Mouse (Mus musculus) layer of hippocampus, adult 8-10 months (tissue): ENCODE data around the gene Cib2. TPM values are rescaled to one million over a fixed set of nuclear protein-coding genes. Genes with fewer than 3 reads are reported as not detected.
"Not testable (repeated sequence)": the region's sequence is repeated elsewhere in the genome, so short reads cannot be mapped to it uniquely, and the experiment has no call there.

ENCODE experiments used
- DNase-seq, 2 experiments: peaks; one replicate each; pipeline ENCODE4 v3.0.0; 2022; ENCODE audit warnings: low spot score in 2 of 2
- total RNA-seq, 4 experiments: library from RNA; stranded (reverse); gene quantifications; 2 replicates each; pipeline ENCODE4 v1.2.4; 2022

Gene Cib2
- 10 to 100 TPM; 22.5 to 25.8 (median 24.4) TPM for total RNA-seq

- peak; percentile 66 to 71 for DNase-seq
These were observed at the start of gene Cib2 for GRCm38 (mm10) chr9:54559771-54560471. TSS of gene Cib2 (minus strand) at chr9:54560218.

DNA sequence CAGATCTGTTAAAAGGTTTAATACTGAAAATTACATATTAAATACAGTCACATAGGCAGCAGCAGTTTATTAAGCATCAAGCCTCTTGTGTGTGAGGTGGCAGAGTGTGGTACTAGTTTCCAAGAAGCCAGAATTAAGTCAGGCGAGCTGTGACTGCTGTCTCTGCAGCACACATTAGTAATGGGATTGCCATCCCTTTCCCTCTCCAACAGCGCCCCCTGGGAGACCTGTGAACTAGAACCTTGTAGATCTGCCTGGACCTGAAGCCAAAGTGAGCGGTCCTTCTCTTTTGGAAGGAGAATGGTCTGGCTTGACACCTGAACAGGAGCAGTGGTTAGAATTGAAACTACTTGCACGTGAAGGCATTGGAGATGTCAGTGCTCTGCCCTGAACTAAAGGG lies 44.9 kb upstream of the Cib2 start:
- peak in 1 of 2 experiments; percentile 29 for DNase-seq

DNA sequence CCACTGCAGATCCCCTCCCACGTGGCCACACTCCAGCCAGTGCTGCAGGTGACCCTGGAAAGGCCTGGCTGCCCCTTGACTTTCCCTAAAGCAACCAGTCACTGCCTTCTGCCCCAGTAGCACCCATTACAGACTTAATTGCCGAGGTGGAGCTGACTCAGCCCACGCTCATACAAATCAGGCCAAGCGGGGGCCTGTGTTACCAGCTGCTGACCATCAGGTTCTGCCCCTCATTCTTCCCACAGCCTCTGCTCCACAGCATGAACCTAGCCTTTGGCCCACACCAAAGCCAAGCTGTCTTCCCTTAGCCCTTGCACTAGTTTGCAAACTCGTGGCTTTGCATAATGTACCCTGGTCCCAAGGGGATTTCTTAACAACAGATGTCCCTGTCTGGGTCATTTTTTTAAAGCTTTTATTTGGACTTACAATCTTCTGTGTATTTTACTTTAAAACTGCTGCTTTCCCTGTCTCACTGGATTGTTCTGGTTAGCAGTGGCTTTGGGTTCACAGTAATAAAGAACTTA lies 44.2 kb upstream of the Cib2 start:
- no peak for DNase-seq

GRCm38 (mm10) chr9:54602916-54603315 lies 42.9 kb upstream of the Cib2 start:
- no peak for DNase-seq

DNA sequence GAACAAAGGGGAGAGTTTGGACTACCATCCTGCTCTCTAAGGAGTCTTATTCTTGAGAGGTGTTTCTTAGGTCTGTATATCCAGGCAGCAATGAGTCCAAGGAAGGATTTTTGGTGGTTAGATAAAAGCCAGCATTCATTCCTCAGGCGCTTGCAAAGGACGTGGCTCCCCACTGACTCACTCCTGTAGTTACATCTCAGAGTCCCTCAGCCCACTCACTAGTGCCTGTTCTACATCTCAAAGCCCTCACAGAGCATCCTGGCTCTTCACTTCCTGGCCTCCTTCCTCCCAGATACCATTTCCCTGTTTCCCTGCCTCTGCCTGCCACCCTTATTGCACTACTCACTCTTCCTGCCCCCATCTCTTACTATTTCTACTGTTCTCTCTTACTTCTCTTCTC lies 42.4 kb upstream of the Cib2 start:
- no peak for DNase-seq

DNA sequence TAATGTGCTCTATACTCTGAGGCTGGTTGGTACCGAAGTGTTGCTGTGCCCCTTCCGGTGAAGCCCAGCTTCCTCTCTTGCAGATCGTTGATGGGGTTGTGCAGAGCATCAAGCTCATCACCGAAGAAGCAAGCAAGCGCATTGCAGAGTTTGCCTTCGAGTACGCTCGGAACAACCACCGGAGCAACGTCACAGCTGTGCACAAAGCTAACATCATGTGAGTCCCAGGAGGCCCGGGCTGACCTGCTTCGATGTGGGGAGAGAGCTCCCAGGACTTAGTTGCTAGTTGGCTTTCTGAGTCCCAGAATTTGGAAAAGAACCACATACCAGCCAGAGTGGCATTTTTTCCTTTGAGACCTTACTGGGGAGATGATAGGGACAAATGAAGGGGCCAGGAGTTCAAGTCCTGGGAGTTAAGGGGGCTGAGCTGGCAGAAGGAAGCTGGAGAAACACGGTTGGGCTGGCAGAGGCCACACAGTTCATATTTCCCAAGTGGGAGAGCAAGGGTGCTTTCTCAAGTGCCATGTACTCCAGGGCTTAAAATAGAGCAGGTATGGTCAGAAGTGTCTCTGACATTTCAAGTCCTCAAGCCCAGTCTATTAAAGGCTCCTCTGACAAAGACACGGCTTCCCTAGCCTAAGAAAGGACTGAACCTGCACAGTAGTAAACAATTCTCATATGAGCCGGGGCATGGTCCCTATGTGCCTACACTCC lies 36.9 kb upstream of the Cib2 start:
- no peak for DNase-seq

DNA sequence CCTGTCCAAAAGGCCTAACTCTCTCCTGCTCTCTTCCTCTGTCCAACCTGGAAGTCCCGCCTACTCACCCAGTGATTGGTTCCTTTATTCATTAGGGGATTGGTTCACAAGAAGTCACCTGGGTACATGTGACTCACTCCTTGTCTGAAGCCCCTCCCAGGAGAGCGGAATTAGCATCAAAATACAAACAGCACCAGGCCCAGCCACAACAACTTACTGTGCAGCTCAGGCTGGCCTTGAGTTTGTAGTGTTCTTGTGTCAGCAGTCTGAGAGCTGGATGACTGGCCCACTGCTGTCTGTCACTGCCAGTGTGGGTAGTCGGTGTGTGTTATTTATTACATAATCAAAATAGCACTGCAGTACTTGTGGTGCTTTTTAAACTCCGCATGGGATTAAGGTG lies 33.6 kb upstream of the Cib2 start:
- DNase-seq = not testable (repeated sequence)

DNA sequence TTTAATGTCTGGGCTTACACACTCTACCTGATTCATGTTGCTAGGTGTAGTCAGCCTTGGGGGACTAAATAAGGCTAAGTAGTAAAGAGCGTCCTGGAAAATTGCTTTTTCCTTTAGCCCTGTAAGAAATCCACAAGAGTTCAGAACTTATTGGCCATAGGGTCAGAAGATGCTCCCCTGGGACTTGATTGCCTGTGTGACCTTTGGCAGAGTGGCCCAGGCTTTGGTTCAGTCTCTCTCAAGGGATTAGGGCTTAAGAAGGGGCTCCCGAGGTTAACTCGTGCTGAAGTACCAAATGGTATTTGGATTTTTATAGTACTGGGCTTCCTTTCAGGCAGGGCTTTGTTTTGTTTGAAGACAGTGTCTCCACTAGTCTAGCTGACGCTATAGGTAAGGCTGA lies 27.8 kb upstream of the Cib2 start:
- DNase-seq = no peak

DNA sequence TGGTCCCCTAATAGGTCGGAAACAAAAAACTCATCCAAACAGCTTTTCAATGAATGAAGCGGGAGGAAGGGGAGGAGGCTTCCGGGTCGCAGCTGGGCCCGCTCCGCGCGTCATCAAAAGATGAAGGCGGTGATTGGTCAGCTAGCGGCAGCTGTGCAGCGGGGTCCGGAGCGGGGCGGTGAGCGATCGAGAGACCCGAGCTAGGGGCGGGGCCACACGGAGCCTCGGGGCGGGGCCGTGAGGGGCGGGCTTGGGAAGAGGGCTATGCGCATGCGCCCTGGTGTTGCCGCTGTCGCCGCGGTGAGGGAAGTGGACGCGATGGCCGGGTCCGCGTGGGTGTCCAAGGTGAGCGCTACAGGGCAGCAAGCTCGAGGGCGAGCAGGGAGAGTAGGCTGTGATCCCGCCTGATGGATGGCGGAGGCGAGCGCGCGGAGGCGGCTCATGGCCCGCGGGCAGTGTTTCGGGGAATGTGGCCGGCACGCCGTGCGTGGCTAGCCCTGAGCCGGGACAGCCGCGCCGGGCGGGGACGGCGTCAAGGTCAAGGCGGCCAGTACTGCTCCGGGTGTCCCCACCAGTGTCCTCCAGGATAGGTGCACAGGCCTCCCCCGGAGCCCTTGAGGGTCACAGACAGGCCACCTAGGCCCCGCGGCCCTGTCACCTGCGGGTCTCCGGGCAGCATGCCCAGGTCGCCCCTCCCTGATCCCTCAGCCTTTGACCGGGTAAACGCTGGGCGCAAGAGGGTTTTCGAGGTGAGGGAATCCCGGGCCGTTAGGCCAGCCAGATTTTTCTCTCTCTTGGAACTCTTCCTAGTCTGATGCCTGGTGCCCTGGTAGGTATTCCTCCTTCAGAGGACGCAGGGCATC lies 26.4 kb upstream of the Cib2 start, which contains the start of gene Idh3a:
TSS of gene Idh3a (plus strand) at position 136 of the 863 bp plus-strand sequence.
- peak; percentile 96 to 97 for DNase-seq

DNA sequence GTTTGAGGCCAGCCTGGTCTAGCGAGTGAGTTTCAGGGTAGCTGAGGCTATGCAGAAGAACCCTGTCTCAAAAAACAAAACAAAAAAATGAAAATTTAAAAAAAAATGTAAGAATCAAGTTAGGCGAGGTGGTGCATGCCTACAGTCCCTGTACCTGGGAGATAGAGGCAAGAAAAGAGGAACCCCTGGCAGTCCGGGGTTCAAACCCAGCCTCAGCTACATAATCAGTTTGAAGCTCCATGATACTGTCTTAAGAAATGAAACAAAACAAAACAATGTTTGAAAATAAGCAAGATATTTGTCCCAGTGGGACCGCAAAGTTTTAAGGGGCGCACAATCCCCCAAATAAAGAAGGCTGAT lies 25.8 kb upstream of the Cib2 start:
- DNase-seq = no peak

GRCm38 (mm10) chr9:54584127-54584526 lies 24.1 kb upstream of the Cib2 start:
- DNase-seq = not testable (repeated sequence)

DNA sequence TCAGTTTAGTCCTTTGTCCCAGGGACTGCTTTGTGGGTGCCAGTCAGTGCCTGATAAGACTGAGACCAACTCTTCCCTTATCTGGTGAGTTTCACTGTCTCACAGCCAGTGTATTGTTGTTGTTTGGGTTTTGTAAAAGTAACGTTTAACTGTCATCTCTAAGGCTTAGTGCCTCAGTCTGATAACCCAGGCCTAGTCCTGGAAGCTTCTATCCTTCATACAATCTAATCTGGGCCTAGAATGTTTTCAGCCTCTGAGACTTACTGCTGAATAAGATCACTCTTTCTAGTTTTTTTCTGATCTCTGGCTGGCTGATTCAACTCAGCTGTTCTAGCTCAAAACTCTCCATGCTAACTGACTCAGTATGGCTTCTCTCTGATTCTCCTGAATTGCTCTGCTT lies 23.7 kb upstream of the Cib2 start:
- DNase-seq = no peak

- DNase-seq = no peak
These were observed 11.3 kb upstream of the Cib2 start for GRCm38 (mm10) chr9:54571130-54571839.

DNA sequence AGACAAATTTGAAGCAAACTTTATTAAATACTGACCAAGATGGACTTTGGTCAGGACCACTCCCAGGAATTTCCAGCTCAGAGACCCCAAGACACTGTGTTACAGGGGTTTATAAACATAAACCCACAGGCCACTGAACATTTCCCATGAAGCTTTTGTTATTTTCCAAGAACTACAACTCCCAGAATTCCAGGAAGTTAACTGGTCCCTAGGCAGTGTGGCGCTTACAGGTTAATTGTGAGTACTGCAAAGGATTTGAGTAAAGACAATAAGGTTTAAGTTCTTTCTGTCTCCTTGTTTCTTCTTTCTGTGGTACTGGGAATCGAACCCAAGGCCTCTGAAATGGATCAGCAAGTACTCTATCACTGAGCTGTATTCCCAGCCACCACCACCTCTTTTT lies 8.7 kb upstream of the Cib2 start:
- DNase-seq = no peak

DNA sequence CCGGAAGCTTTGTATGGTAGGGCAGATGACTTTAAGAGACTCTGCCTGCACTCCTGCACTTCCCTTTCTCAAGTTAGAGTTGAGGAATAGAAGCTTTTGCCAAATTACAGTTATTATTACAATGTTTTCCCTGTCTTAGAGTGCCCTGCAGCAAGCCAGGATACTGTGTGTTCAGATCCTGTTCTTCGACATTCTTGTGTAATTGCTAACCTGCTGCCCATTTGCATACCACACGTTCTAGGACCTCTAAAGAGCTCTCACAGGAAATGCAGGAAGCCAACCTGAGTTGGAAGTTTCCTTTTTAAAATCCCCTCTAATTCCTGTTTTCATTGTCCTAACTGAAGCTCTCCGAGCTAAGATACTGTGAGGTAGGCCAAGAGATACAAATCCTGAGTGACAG lies 6.9 kb upstream of the Cib2 start:
- no peak for DNase-seq

GRCm38 (mm10) chr9:54560831-54561601 lies 998 bp upstream of the Cib2 start:
- DNase-seq = no peak

GRCm38 (mm10) chr9:54558731-54559130 lies 1.3 kb downstream of the Cib2 start:
- no peak for DNase-seq

- DNase-seq = no peak
These were observed 5.0 kb downstream of the Cib2 start for GRCm38 (mm10) chr9:54555044-54555443.

GRCm38 (mm10) chr9:54552409-54552808 lies 7.6 kb downstream of the Cib2 start:
- DNase-seq = peak; percentile 39 to 42

DNA sequence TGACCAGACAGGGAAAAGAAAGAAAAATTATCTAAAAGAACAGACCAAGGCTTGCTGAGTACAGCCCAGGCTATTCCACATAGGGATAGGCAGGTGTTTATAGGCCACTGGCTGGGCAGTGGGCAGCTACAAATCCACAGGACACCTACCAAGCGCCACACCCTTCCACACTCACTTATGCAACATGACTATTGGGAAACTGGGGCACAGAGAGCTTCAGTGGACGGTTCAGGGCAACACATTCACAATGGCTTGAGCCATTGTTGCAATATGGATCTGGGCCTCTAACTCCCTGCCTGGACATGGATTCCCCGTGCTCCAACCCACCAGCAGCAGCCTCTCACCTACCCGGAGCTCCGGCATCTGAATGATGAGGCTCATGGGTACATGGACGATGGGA lies 10.6 kb downstream of the Cib2 start:
- DNase-seq = no peak
